Mouse (Mus musculus) adipose tissue, adult 10 weeks (tissue): ENCODE results near the gene Psmb7. TPM values are rescaled to one million over a fixed set of nuclear protein-coding genes. Genes with fewer than 3 reads are reported as not detected.

Experiments
- polyA plus RNA-seq: library from polyadenylated mRNA; stranded (reverse); fragments of 350-450 nt; fragmentation: Illumina TruSeq; extraction: RNeasy Lipid Tissue Mini Kit (QIAGEN cat#74804); gene quantifications from one replicate; pipeline ENCODE4 v1.2.3, GENCODE M21; 2014; ENCODE audit warnings: low read depth, low replicate concordance

Psmb7 gene
- polyA plus RNA-seq, result 157 TPM

DNA sequence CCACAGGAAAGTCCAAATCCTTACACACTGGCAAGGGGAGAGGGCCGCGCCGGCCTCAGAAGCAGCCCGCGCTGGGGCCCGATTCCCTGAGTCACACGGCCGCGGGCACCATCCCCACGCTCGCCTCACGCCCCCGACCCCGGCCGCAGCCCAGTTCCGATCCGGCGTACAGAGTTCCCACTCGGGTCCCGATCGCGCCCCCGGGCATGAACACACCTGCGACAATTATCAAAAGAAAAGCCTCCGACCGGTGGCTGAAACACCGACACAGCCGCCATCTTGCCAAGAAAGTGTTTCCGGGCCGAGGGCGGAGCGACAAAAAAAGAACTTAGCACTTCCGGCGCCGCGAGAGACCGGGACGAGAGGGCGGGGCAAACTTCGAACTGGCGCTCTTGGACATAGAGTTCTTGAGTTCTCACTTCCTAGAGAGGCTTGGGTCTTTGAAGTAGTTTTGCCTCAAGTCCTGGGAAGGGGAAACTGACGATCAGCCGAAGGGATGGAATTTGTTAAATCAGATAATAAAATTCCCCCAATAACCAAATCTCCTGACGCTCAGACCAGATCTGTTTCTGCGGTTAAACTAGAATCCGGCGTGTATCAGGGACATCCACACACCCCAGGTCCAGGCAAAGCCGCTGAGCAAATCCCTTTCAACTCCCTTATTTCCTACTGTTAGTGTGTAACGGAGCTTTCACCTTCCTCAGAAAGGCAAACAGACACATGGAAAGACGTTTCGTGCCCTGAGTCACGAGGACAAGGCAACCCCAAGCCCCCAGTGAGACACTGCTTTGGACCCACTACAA, at the start of gene Psmb7:
TSS of gene Psmb7 (minus strand) at position 463 of the 803 bp plus-strand sequence.

Other genes starting within 250 kb of the Psmb7 start
- gene Nek6, start 132.4 kb downstream of the Psmb7 start, polyA plus RNA-seq, result 12.7 TPM
- 0.69 TPM for gene Nr5a1, start 70.5 kb upstream of the Psmb7 start, polyA plus RNA-seq